Mouse (Mus musculus): ENCODE measurements at regions not wholly inside any gene's neighbourhood (a gene's known extent, or its start where the extent isn't known, plus 50 kb on each side); places are given as distances from the start of the nearest gene placed in this dataset.

DNA sequence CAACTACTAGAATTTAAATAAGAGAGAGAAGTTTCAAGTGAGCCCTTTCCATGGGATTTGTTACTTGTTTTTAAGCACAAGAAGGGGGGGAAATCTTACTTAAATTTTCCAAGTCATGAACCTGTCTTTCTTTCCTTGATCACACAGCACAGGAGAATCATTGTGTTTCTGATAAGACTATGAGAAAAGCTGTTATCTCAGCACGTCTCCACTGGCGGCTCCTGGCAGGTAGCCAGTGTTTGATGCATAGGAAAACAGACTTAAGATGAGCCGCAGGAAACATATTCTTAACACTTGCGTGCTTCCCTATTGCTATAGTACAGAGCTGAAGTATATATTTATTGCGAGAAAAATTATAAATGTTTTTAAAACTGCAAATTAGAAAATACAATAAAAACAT lies 920.3 kb downstream of the Efna5 start:
- Histone ChIP-seq H3K4me3 (ENCODE audit: low read length) (no peak overlapping the region), H3K4me2 (ENCODE audit: low read depth, low read length) (no peak overlapping the region), H3K9ac (ENCODE audit: low read depth, low read length) (no peak overlapping the region), H3K36me3 (ENCODE audit: control insufficient read depth, insufficient read depth, low read length) (no peaks in the 10 kb centered on the region), H3K27ac (ENCODE audit: low read length) (no peak overlapping the region), H3K4me1 (ENCODE audit: control insufficient read depth, insufficient read depth, low read length) (no peaks in the 10 kb centered on the region), H3K27me3 (replicated peaks; ENCODE audit: control insufficient read depth, insufficient read depth, low read length) (no peaks in the 10 kb centered on the region), H3K9me3 (ENCODE audit: control insufficient read depth, low read length) (no peaks in the 10 kb centered on the region)
- 19% methylated on average over 5 of the region's 5 CpGs for WGBS
- ATAC-seq = peak; percentile 79

DNA sequence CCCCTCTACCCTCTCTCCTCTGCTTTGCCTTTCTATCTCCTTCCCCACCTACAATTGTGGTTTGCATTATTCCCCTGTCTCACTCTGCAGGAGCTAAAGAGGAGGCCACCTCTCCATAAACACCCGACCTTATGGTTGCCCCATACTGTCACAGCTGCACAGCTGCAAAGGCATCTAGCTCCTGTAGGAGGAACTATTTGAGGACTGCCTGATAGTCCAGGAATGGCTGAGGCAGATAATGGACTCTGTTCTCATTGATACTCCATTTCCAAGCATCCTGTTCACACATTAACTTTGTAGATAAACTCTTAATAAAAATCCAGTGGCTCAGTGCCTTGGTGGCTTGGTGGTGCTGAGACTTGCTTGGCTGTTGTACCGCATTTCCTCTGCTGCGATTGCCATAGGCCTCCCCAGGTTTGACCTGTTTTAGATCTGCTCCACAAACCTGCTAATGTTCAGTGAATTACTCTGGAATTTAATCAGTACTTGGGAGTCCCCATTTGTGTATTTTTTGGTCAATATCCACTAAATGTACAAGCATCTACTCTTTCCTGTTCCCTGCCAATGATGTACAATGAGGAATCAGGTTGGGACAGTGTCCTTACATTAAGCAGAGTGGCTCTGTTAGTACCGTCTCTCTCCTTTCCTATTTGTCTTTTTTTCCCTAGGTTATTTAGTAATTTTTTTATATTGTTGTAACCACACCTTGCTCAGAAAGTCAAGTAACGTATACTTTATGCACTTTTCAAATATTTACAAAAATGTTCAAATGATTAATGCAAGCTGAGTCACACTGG lies 920.9 kb downstream of the Efna5 start:
- no peak overlapping the region for H3K9ac ChIP-seq (ENCODE audit: low read depth, low read length)
- 51% methylated on average over 5 of the region's 5 CpGs for WGBS
- ATAC-seq = peak; percentile 96
- H3K4me3 ChIP-seq (ENCODE audit: low read length) = no peak overlapping the region
- no peaks in the 10 kb centered on the region for H3K4me1 ChIP-seq (ENCODE audit: control insufficient read depth, insufficient read depth, low read length)
- no peak overlapping the region for H3K4me2 ChIP-seq (ENCODE audit: low read depth, low read length)
- no peaks in the 10 kb centered on the region for H3K27me3 ChIP-seq (replicated peaks; ENCODE audit: control insufficient read depth, insufficient read depth, low read length)
- H3K27ac ChIP-seq (ENCODE audit: low read length) = no peak overlapping the region
- H3K36me3 ChIP-seq (ENCODE audit: control insufficient read depth, insufficient read depth, low read length) = no peaks in the 10 kb centered on the region
- H3K9me3 ChIP-seq (ENCODE audit: control insufficient read depth, low read length) = no peaks in the 10 kb centered on the region

DNA sequence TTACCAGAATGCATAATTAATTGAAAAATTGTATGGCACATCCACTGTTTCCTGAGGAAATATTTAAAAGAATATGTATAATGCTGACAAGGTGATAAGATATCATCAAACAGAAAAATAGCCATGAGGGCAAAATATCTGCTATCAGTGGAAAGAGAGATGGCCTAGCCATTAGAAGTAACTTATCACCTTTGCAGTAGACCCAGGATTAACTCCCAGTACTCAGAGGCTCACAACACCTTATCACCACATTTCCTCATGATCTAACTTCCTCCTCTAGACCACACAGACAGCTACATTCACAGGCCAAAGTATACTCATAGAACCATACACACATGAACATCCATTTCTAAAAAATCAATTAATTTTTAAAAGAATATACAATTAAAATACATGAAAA lies 963.4 kb downstream of the Efna5 start:
- no peaks in the 10 kb centered on the region for H3K36me3 ChIP-seq (ENCODE audit: control insufficient read depth, insufficient read depth, low read length)

DNA sequence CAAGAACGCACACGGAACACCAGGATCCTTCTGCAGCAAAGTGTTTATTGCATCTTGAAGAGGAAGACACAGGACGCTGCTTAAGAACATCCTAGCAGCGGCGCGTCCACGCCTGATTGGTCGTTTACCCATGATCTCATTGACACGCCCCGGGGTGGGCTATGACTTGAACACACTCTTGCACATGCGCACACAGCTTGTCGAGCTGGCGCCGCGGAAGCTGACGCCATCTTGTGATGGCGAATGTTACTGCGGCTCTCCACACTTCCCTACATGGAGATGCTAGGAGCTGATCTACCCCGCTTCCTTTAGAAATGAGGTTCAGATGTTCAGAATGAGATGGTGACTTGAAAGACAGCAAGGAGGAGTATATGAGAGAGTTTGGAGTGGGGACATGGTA lies 978.2 kb downstream of the Efna5 start:
- 89% methylated on average over 19 of the region's 19 CpGs for WGBS
- H3K9me3 ChIP-seq (ENCODE audit: control insufficient read depth, low read length) = no peaks in the 10 kb centered on the region
- no peaks in the 10 kb centered on the region for H3K36me3 ChIP-seq (ENCODE audit: control insufficient read depth, insufficient read depth, low read length)
- no peak overlapping the region for H3K4me3 ChIP-seq (ENCODE audit: low read length)
- H3K9ac ChIP-seq (ENCODE audit: low read depth, low read length) = no peak overlapping the region
- H3K4me1 ChIP-seq (ENCODE audit: control insufficient read depth, insufficient read depth, low read length) = no peaks in the 10 kb centered on the region
- H3K27me3 ChIP-seq (replicated peaks; ENCODE audit: control insufficient read depth, insufficient read depth, low read length) = no peaks in the 10 kb centered on the region
- H3K4me2 ChIP-seq (ENCODE audit: low read depth, low read length) = no peak overlapping the region
- no peak overlapping the region for H3K27ac ChIP-seq (ENCODE audit: low read length)
- ATAC-seq = no peak

More for the DNA sequence above, 963.4 kb downstream of the Efna5 start:
- Histone ChIP-seq H3K4me3 (ENCODE audit: low read length) (no peak overlapping the region), H3K4me2 (ENCODE audit: low read depth, low read length) (no peak overlapping the region), H3K27ac (ENCODE audit: low read length) (no peak overlapping the region), H3K4me1 (ENCODE audit: control insufficient read depth, insufficient read depth, low read length) (no peaks in the 10 kb centered on the region), H3K27me3 (replicated peaks; ENCODE audit: control insufficient read depth, insufficient read depth, low read length) (no peaks in the 10 kb centered on the region), H3K9me3 (ENCODE audit: control insufficient read depth, low read length) (no peaks in the 10 kb centered on the region), H3K9ac (ENCODE audit: low read depth, low read length) (no peak overlapping the region)
- no peak for ATAC-seq

DNA sequence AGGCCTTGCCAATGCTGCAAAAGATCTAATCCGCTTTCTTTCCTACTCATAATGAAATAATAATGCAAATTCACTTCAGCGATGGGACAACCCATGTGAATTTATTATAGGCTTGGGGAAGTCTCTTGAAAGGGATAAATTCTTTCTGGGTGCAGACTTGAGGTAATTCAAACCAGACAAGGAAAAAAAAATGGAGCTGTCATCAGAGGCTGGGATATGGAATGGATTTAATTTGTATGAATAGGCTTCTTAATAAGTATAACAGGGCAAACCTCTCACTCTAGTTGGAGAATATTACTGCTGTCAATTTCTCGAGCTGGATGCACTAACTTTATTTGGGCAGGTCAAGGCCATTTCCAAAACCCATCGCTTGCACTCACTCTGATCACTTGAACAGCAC lies 990.5 kb downstream of the Efna5 start:
- Histone ChIP-seq H3K9ac (ENCODE audit: low read depth, low read length) (no peak overlapping the region), H3K36me3 (ENCODE audit: control insufficient read depth, insufficient read depth, low read length) (no peaks in the 10 kb centered on the region), H3K9me3 (ENCODE audit: control insufficient read depth, low read length) (no peaks in the 10 kb centered on the region), H3K4me1 (ENCODE audit: control insufficient read depth, insufficient read depth, low read length) (no peaks in the 10 kb centered on the region), H3K27me3 (replicated peaks; ENCODE audit: control insufficient read depth, insufficient read depth, low read length) (no peaks in the 10 kb centered on the region), H3K4me3 (ENCODE audit: low read length) (no peak overlapping the region), H3K27ac (ENCODE audit: low read length) (no peak overlapping the region), H3K4me2 (ENCODE audit: low read depth, low read length) (no peak overlapping the region)
- ATAC-seq = no peak
- 73% methylated on average over 4 of the region's 4 CpGs for WGBS

DNA sequence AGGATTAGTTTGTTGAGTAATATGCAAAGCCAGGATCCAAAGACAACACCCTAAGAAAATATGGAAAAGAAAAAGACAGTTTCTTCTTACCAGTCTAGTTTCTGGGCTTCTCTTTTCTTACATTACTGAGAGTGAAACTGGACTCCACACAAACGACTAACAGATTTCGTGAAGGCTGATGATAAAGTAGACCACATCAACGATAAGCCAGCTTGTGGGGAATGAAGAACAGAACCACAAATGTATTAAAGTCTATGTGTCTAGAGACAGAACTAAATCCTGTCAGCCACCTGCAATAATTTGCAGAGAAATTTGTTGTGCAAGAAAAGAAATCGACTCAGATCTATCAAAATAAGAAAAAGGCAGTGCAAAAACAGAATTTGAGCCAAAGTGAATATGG lies 1015.0 kb downstream of the Efna5 start:
- H3K36me3 ChIP-seq (ENCODE audit: control insufficient read depth, insufficient read depth, low read length) = no peaks in the 10 kb centered on the region
- H3K27ac ChIP-seq (ENCODE audit: low read length) = no peak overlapping the region
- H3K4me2 ChIP-seq (ENCODE audit: low read depth, low read length) = no peak overlapping the region
- H3K9me3 ChIP-seq (ENCODE audit: control insufficient read depth, low read length) = no peaks in the 10 kb centered on the region
- WGBS = 74% methylated on average over 4 of the region's 4 CpGs
- no peaks in the 10 kb centered on the region for H3K27me3 ChIP-seq (replicated peaks; ENCODE audit: control insufficient read depth, insufficient read depth, low read length)
- no peak overlapping the region for H3K4me3 ChIP-seq (ENCODE audit: low read length)
- H3K4me1 ChIP-seq (ENCODE audit: control insufficient read depth, insufficient read depth, low read length) = no peaks in the 10 kb centered on the region
- H3K9ac ChIP-seq (ENCODE audit: low read depth, low read length) = no peak overlapping the region
- no peak for ATAC-seq

DNA sequence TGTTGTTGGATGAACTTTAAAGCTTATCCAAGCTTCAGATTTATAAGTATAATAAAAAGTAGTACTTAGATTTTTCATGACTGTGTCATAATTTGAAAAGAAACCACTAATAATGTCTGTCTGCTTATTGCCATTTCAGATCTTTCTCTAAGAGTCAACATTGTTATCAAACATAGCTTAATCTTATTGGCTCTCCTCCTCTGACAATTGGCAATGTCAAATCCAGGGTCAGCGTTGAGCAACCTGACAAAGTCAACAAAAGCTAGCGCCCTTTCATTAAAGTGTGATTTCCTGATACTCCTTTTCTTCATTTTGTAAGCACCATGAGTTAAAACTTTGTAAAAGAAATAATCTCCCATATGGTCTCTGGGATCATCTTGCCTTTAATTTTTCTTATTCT lies 1018.7 kb downstream of the Efna5 start:
- no peaks in the 10 kb centered on the region for H3K27me3 ChIP-seq (replicated peaks; ENCODE audit: control insufficient read depth, insufficient read depth, low read length)
- no peak overlapping the region for H3K27ac ChIP-seq (ENCODE audit: low read length)
- H3K4me3 ChIP-seq (ENCODE audit: low read length) = no peak overlapping the region
- no peak overlapping the region for H3K9ac ChIP-seq (ENCODE audit: low read depth, low read length)
- no peaks in the 10 kb centered on the region for H3K9me3 ChIP-seq (ENCODE audit: control insufficient read depth, low read length)
- H3K4me2 ChIP-seq (ENCODE audit: low read depth, low read length) = no peak overlapping the region
- H3K36me3 ChIP-seq (ENCODE audit: control insufficient read depth, insufficient read depth, low read length) = no peaks in the 10 kb centered on the region
- peak; percentile 55; the same call in 1 of the 2 replicates for ATAC-seq
- no peaks in the 10 kb centered on the region for H3K4me1 ChIP-seq (ENCODE audit: control insufficient read depth, insufficient read depth, low read length)
- 57% methylated on average over 2 of the region's 2 CpGs for WGBS

DNA sequence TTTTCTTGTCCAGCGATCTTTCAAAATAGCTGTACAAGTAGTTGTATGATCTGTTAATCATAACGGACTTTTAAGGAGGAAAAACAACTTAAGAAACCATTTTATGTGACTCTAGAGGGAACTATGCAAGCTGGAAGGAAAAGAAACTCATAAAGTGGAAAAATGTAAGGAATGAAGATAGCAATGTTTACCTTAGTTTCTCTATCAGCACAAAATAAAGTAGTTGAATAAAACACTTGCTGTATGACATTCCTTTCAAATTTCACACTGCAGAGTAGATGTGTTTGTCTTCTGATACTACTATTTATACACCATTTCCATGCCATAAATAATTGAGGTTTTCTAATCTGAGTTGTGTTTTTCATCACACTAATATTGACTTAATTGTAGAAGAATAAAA lies 1043.6 kb downstream of the Efna5 start:
- Histone ChIP-seq H3K9me3 (ENCODE audit: control insufficient read depth, low read length) (no peaks in the 10 kb centered on the region), H3K9ac (ENCODE audit: low read depth, low read length) (no peak overlapping the region), H3K4me3 (ENCODE audit: low read length) (no peak overlapping the region), H3K4me2 (ENCODE audit: low read depth, low read length) (no peak overlapping the region), H3K36me3 (ENCODE audit: control insufficient read depth, insufficient read depth, low read length) (no peaks in the 10 kb centered on the region), H3K27ac (ENCODE audit: low read length) (no peak overlapping the region), H3K27me3 (replicated peaks; ENCODE audit: control insufficient read depth, insufficient read depth, low read length) (no peaks in the 10 kb centered on the region), H3K4me1 (ENCODE audit: control insufficient read depth, insufficient read depth, low read length) (no peaks in the 10 kb centered on the region)
- no peak for ATAC-seq
- 63% methylated on average over 2 of the region's 2 CpGs for WGBS

DNA sequence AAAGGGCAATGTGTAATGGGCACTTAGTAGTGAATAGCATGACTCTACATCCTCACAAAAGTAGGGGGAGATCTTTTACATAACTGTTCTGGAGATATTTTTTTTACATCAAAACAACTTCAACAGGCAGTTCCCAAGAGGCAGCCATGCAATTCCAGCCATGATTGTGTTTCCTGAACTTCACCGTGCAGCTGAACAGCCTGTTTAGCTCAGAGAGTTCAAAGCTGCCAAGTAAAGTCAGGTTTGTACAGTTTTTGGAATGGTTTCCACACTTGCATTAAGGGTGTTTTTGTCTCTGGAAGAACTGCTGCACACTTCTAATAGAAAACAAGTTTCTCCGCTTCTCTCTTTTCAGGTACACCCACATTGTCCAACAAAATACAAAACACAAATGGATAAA lies 1065.6 kb downstream of the Efna5 start:
- Histone ChIP-seq H3K4me1 (ENCODE audit: control insufficient read depth, insufficient read depth, low read length) (no peaks in the 10 kb centered on the region), H3K36me3 (ENCODE audit: control insufficient read depth, insufficient read depth, low read length) (no peaks in the 10 kb centered on the region), H3K9ac (ENCODE audit: low read depth, low read length) (no peak overlapping the region), H3K4me2 (ENCODE audit: low read depth, low read length) (no peak overlapping the region), H3K27ac (ENCODE audit: low read length) (no peak overlapping the region), H3K9me3 (ENCODE audit: control insufficient read depth, low read length) (no peaks in the 10 kb centered on the region), H3K4me3 (ENCODE audit: low read length) (no peak overlapping the region), H3K27me3 (replicated peaks; ENCODE audit: control insufficient read depth, insufficient read depth, low read length) (no peaks in the 10 kb centered on the region)
- no peak for ATAC-seq
- WGBS = 77% methylated on average over 2 of the region's 2 CpGs

DNA sequence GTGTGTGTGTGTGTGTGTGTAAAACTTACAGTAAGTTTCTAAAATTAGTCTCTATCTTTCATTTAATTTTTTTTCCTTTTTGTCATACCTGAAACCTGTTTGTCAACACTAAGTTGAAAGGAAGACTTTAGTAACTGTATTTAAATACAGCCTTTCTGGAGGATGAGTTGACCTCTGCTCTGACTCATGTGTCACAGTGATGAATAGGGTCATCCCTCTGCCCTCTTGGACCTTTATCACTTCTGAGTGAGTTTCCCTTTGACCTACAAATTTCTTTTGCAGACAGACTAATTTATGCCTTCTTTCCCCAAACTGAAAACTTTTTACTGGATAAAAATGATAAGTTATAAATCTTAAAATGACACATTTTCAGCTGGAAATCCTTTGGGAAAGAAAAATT lies 1112.8 kb downstream of the Efna5 start:
- Histone ChIP-seq H3K4me1 (ENCODE audit: control insufficient read depth, insufficient read depth, low read length) (no peaks in the 10 kb centered on the region), H3K36me3 (ENCODE audit: control insufficient read depth, insufficient read depth, low read length) (no peaks in the 10 kb centered on the region), H3K27ac (ENCODE audit: low read length) (no peak overlapping the region), H3K9ac (ENCODE audit: low read depth, low read length) (no peak overlapping the region), H3K9me3 (ENCODE audit: control insufficient read depth, low read length) (no peaks in the 10 kb centered on the region), H3K4me2 (ENCODE audit: low read depth, low read length) (no peak overlapping the region), H3K4me3 (ENCODE audit: low read length) (no peak overlapping the region), H3K27me3 (replicated peaks; ENCODE audit: control insufficient read depth, insufficient read depth, low read length) (no peaks in the 10 kb centered on the region)
- no peak for ATAC-seq

Data from intestine, embryonic 16.5 days (tissue).